Mouse (Mus musculus) 3T3-L1 (cell line): ENCODE measurements at regions not wholly inside any gene's neighbourhood (a gene's known extent, or its start where the extent isn't known, plus 50 kb on each side); places are given as distances from the start of the nearest gene placed in this dataset.

Source experiments
- DNase-seq: peaks from one replicate; pipeline ENCODE4 v3.0.0-alpha.2; 2015; ENCODE audit warnings: low read depth, low spot score

DNA sequence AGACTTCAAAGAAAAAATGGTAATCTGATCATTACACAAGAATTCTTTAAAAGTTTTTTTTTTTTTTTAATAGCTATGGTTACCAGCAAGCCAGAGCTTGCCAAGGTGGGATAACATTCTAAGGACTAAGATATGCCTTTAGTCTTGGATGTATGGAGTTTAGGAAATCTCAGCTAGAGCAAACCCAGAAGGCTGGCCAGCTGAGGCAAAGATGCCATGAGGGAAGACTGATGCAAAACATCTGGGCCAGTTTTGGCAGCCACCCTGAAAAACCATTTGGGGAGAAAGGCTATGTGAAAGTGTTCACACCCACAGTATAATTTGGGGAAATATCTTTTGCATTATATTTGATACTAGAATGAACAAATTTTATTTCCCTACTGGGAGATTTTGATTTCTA, 57.9 kb upstream of the Adgrg2 start:
- peak; percentile 43 for DNase-seq

DNA sequence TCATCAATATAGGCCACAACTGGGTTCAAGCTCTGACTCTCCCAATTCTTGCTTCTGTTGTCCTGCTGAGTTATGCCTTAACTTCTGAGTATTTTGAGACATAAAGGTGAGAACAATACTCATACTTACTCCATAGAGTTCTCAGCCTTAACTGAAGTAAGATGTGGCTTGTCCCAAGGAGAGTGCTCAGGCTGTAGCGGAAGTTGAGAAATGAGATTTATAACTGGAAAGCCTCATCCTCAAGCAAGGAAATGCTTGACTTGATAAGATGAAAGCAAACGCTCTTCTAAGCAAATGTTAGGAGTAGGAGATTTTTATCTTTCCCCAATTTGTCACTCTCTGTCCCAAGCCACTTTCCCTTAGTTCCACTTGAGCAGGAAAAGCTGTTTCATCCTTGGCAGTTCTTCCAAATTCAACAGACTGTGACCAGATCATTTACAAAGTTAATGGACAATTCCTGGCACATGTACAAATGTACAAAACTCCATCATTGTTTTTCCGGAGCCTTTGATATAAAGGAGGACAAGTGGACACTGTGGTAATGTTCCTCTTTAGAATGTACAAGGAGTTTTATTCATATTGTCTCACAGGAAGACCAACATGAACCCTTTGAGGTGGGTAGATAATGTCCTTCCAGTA, 52.0 kb upstream of the Adgrg2 start:
- DNase-seq, result no peak
